ENCODE assay signal across 7 mouse cellular contexts in the genomic region with DNA sequence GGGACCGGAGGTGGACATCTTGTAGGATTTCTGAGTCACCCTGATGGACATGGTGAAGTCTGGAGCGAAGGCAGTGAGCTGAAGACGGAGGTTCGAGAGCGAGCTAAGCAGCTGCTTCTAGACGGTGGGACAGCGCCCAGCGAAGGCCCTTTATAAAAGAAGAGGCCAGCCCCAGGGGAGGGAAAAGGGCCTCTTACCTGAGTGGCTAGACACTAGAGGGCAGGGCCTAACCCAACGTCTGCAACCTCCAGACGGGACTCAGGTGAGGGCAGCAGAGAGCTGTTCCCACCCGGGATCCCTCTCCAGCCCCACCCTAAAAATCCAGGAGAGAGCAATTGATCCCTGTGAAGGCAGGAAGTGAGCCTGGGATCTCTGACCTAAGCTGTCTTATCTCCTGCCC. TPM values are rescaled to one million over a fixed set of nuclear protein-coding genes. Genes with fewer than 3 reads are reported as not detected.
DNase-seq lines count a peak whose midpoint lies in the region; ATAC-seq lines count a peak whose summit lies in the region.

TSS of gene Krt8 (minus strand) at position 294 of the 400 bp plus-strand sequence.

- peak within 1 kb of the TSS; percentile 63 for H3K9ac ChIP-seq in embryonic facial prominence, embryonic 13.5 days
- H3K9ac ChIP-seq in kidney, embryonic 14.5 days (ENCODE audit: low read depth, low read length): peak within 1 kb of the TSS; percentile 58; the same call in 1 of the 2 replicates
- peak within 1 kb of the TSS; percentile 65 for H3K9ac ChIP-seq in lung, embryonic 16.5 days (ENCODE audit: low read length)

- peak within 1 kb of the TSS; percentile 58 for H3K4me2 ChIP-seq in embryonic facial prominence, embryonic 13.5 days
- H3K4me2 ChIP-seq in kidney, embryonic 14.5 days (replicated peaks; ENCODE audit: low read depth, low read length): peak within 1 kb of the TSS; percentile 53
- peak within 1 kb of the TSS; percentile 54 for H3K4me2 ChIP-seq in lung, embryonic 16.5 days (ENCODE audit: low read depth, low read length)

- peaks cover 48% of the 10 kb centered on the region for H3K4me1 ChIP-seq in embryonic facial prominence, embryonic 13.5 days
- H3K4me1 ChIP-seq in kidney, embryonic 14.5 days (ENCODE audit: control insufficient read depth, insufficient read depth, low read length): 0 out of 2 replicates have a peak, but pooled peaks cover 2% of the 10 kb centered on the region
- peaks cover 22% of the 10 kb centered on the region for H3K4me1 ChIP-seq in lung, embryonic 16.5 days (replicated peaks; ENCODE audit: control insufficient read depth, insufficient read depth, low read length)

- H3K4me3 ChIP-seq in embryonic facial prominence, embryonic 13.5 days: peak within 1 kb of the TSS; percentile 43
- peak within 1 kb of the TSS; percentile 42 for H3K4me3 ChIP-seq in kidney, embryonic 14.5 days (ENCODE audit: low read length)
- peak within 1 kb of the TSS; percentile 58 for H3K4me3 ChIP-seq in lung, embryonic 16.5 days (ENCODE audit: low read length)

- H3K27me3 ChIP-seq in embryonic facial prominence, embryonic 13.5 days: peaks cover 74% of the 10 kb centered on the region
- peaks cover 28% of the 10 kb centered on the region for H3K27me3 ChIP-seq in kidney, embryonic 14.5 days (ENCODE audit: control insufficient read depth, insufficient read depth, low read length)
- H3K27me3 ChIP-seq in lung, embryonic 16.5 days (ENCODE audit: control insufficient read depth, insufficient read depth, low read depth, low read length): peaks cover 24% of the 10 kb centered on the region

- no peaks in the 10 kb centered on the region for H3K36me3 ChIP-seq in embryonic facial prominence, embryonic 13.5 days
- no peaks in the 10 kb centered on the region for H3K36me3 ChIP-seq in kidney, embryonic 14.5 days (ENCODE audit: control insufficient read depth, insufficient read depth, low read length)
- peaks cover 3% of the 10 kb centered on the region; the same call in 1 of the 2 replicates for H3K36me3 ChIP-seq in lung, embryonic 16.5 days (ENCODE audit: control insufficient read depth, insufficient read depth, low read length)

- ATAC-seq in embryonic facial prominence, embryonic 13.5 days (ENCODE audit: insufficient number of reproducible peaks, insufficient read depth, low FRiP score, low TSS enrichment, low read depth): no peak
- ATAC-seq in kidney, embryonic 14.5 days (ENCODE audit: low FRiP score, low TSS enrichment): peak; percentile 55; the same call in 1 of the 2 replicates
- peak; percentile 79 for ATAC-seq in lung, embryonic 16.5 days (ENCODE audit: low read depth)
- no peak for ATAC-seq in erythroid progenitor cell, adult 5-6 weeks (replicated peaks; ENCODE audit: low FRiP score, poor library complexity, severe bottlenecking)

- 16% methylated on average over 11 of the region's 11 CpGs for WGBS in embryonic facial prominence, embryonic 13.5 days
- WGBS in kidney, embryonic 14.5 days: 11% methylated on average over 10 of the region's 11 CpGs
- WGBS in lung, embryonic 16.5 days: 24% methylated on average over 11 of the region's 11 CpGs

- DNase-seq in ES-CJ7 (ENCODE audit: low read depth, low spot score): peak; percentile 73
- DNase-seq in yolk sac, embryonic 10.5 days (ENCODE audit: low spot score): peak; percentile 92
- no peak for DNase-seq in frontal cortex, postnatal 25 days (ENCODE audit: low spot score in 2 of 2)

- H3K9me3 ChIP-seq in embryonic facial prominence, embryonic 13.5 days: no peaks in the 10 kb centered on the region
- H3K9me3 ChIP-seq in kidney, embryonic 14.5 days (ENCODE audit: control insufficient read depth, low read length): no peaks in the 10 kb centered on the region
- no peaks in the 10 kb centered on the region for H3K9me3 ChIP-seq in lung, embryonic 16.5 days (ENCODE audit: control insufficient read depth, low read length)

- 0 out of 2 replicates have a peak within 1 kb of the TSS, but pooled peaks have one; percentile 3 for H3K27ac ChIP-seq in embryonic facial prominence, embryonic 13.5 days
- H3K27ac ChIP-seq in kidney, embryonic 14.5 days (ENCODE audit: low read depth, low read length): no peak within 1 kb of the TSS
- H3K27ac ChIP-seq in lung, embryonic 16.5 days (ENCODE audit: low read length): peak within 1 kb of the TSS; percentile 81

RNA-seq across cellular contexts. Expression of gene Krt8, which starts in this region (rescaled TPM):
- polyA plus RNA-seq in embryonic facial prominence, embryonic 13.5 days (2015; fragmentation: Nextera tagmentation; extraction: Ambion mirVana): 38.6 and 86.0 TPM in 2 replicates
- 179 and 184 TPM in 2 replicates for polyA plus RNA-seq in kidney, embryonic 14.5 days (2014; fragmentation: Nextera tagmentation; extraction: Ambion mirVana)
- 402 and 445 TPM in 2 replicates for polyA plus RNA-seq in lung, embryonic 16.5 days (2015; fragmentation: Nextera tagmentation; extraction: Ambion mirVana)
- not detected in 2 replicates for total RNA-seq in erythroid progenitor cell, adult 5-6 weeks (2015; ENCODE audit: low replicate concordance)
- total RNA-seq in erythroid progenitor cell, adult 5-6 weeks (2017; ENCODE audit: low replicate concordance): not detected in 2 replicates

Comparison
In these comparisons a context has a peak if more than half of its experiments do, and no peak if none do; other contexts are left out.
1. DNase-seq: peak in ES-CJ7 (single experiment) and yolk sac, embryonic 10.5 days (single experiment); none in frontal cortex, postnatal 25 days (0 of 2).
2. ATAC-seq: peak in kidney, embryonic 14.5 days (single experiment) and lung, embryonic 16.5 days (single experiment); none in embryonic facial prominence, embryonic 13.5 days (single experiment) and erythroid progenitor cell, adult 5-6 weeks (single experiment).
3. Peak in every context shown above with its lines, with median percentiles within 50 percentile points of each other: H3K4me2 ChIP-seq, H3K4me3 ChIP-seq and H3K9ac ChIP-seq.